Mouse (Mus musculus) heart, postnatal 0 days (tissue): Measurements from ENCODE around the gene Lrch1.

Experiments
- CTCF ChIP-seq: IDR thresholded peaks from 2 replicates; pipeline ENCODE4 v1.5.1; 2016; ENCODE audit warnings: antibody characterized with exemption, control low read depth, low read depth
- EP300 ChIP-seq: IDR thresholded peaks from 2 replicates; pipeline ENCODE4 v1.6.1; 2016; ENCODE audit warnings: antibody characterized with exemption, low read depth

GRCm38 (mm10) chr14:74736850-74737249 lies 210.8 kb downstream of the Lrch1 start:
- TF ChIP-seq CTCF = no peak
- no peak for TF ChIP-seq EP300
